Mouse (Mus musculus): ENCODE results near the gene Dscaml1. TPM values are rescaled to one million over a fixed set of nuclear protein-coding genes. Genes with fewer than 3 reads are reported as not detected.

Dscaml1 gene
- total RNA-seq, 2 experiments from 2014 or later, result not detected

DNA sequence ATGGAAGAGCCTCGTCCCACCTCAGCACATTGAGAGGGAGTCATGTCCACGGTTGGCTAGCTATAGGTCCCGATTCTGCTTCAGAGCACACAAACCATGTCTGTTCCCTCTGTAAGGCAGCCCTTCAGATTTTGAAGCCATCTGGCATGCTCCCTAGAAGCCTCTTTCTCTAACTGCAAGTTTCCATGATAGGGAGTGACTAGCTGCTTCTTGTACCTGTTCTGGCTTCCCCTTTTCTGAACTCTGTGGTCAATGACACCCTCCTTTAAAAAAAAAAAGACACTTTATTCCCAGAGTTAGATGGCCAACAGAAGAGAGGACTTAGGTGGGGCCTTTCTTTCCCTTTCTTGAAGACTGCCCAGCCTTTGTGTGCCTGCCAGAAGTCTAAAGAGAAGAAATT, 130.5 kb downstream of the Dscaml1 start:
- ATAC-seq (replicated peaks; ENCODE audit: poor library complexity), result peak; percentile 48

- no peak for ATAC-seq (replicated peaks; ENCODE audit: poor library complexity)
Measured at GRCm38 (mm10) chr9:45560987-45561386, 134.6 kb downstream of the Dscaml1 start.

GRCm38 (mm10) chr9:45566843-45567578, 140.6 kb downstream of the Dscaml1 start:
- ATAC-seq (replicated peaks; ENCODE audit: poor library complexity), result peak; percentile 86

- ATAC-seq (replicated peaks; ENCODE audit: poor library complexity), result no peak
Measured at GRCm38 (mm10) chr9:45569680-45570079, 143.3 kb downstream of the Dscaml1 start.

- ATAC-seq (replicated peaks; ENCODE audit: poor library complexity), result no peak
Measured at GRCm38 (mm10) chr9:45570346-45570745, 143.9 kb downstream of the Dscaml1 start.

DNA sequence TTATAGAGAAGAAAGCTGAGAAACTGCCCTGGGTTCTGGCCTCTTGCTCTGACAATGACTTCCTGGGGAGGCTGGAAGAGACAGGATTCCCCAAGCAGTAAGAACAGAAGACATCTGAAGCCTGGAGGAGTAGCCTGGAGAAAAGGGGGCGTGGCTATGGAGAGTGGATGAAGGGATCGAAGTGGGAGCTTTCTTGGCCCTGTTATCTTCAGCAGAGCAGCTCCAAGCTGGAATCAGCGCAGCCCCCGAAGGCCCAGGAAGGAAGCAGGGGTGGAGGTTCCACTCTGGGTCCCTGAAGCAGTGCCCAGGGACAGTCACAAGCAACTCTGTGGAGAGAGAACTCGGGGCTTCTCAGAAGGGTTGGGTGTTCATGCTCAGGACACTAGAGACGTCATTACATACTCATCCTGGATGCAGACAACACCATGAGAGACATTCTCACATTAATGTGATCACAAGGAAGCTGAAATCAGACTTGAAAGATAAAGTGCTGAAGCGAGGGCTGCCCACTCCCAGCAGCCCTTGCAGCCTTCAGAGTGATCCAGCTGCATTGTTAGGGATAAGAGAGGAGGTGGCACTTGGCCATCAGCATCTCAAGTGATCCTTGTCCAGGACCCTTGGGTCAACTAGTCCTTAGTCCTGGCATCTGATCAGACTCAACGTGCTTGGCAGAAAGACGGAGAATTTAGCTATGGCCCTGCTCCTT, 146.5 kb downstream of the Dscaml1 start:
- ATAC-seq (replicated peaks; ENCODE audit: poor library complexity), result no peak

DNA sequence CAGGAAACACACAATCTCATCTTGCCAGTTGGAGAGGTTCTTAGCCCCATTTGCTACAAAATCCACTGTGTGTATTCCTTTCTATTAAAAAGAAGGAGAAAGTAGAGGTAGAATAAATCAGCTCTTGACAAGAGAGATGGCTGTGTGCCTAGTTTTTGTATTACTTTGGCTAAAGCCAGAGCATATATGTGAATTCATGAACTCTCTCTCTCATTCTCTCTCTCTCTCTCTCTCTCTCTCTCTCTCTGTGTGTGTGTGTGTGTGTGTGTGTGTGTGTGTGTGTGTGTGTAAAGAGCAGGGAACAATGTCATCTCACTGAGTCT, 147.0 kb downstream of the Dscaml1 start:
- ATAC-seq (replicated peaks; ENCODE audit: poor library complexity), result no peak

- no peak for ATAC-seq (replicated peaks; ENCODE audit: poor library complexity)
Measured at GRCm38 (mm10) chr9:45574021-45574420, 147.6 kb downstream of the Dscaml1 start.

DNA sequence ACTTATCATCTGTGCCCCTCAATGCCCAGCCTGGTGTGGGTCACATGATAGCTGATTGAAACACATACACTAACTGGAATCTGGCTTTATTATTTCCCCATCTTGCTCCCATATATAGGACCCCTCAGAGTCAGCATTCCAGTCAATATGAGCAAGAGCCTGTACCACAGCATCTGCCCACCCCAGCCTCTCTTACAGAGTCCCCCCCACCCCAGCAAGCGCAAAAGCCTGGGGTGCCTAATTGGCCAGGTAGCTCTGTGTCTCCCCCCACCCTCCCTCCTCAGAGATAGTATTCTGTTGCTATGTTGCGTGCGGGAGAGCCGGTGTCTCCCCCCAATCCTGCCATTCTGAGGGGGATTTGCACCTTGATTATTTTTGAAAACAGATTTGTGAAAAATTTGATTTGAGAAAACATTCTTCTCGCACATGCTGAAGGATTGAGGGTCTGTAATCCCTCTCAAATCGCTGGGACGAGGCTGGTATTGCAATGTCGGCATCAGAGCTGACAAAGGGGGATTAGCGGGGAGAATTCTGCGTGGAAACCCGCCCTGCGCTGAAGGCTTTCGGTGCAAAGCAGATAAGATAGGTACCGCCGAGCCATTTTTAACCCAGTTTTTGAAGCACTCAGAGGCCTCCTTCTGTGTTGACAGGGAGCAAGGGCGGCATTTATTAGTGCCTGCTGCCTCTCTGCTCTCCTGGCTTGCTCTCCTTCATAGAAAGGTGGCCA, 153.8 kb downstream of the Dscaml1 start:
- no peak for ATAC-seq (replicated peaks; ENCODE audit: poor library complexity)

- no peak for ATAC-seq (replicated peaks; ENCODE audit: poor library complexity)
Measured at GRCm38 (mm10) chr9:45586475-45586874, 160.0 kb downstream of the Dscaml1 start.

DNA sequence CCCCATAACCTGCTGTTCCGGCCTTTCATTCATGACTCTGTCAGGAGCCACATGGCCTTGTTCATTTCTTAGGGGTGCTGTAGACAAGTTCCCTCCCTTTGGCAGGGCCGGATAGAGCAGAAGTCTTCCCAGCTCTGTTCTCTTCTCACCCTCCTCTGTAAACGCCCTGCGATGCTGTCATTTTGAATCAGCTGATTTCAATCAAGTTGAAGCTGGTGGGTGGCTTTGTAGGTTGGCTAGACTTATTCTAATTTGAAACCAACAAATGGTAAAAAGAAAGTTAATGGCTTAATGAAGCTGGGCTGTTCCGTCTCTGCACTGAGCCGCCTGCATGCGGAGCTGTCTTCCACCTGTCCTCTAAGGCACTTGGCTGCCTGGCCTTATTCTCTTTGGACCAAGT, 161.3 kb downstream of the Dscaml1 start:
- no peak for ATAC-seq (replicated peaks; ENCODE audit: poor library complexity)

DNA sequence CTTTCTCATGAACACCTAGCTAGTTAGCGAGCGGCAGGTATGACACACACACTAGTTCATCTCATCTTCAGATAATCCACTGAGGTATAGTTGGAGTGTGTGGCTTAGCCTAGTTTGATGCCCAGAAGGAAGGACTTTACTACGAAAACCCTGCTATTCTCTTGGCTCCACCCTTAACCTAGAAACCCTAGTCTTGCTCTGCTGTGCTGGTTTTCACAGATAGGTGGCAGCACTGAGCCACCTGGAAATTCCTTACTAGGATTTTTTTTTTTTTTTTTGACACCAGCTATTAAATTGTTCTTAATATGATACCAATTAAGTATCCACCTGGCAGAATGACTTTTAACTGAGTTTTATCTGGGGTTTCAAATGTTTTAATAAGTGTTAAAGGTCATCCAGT, 163.4 kb downstream of the Dscaml1 start:
- ATAC-seq (replicated peaks; ENCODE audit: poor library complexity), result peak; percentile 60

DNA sequence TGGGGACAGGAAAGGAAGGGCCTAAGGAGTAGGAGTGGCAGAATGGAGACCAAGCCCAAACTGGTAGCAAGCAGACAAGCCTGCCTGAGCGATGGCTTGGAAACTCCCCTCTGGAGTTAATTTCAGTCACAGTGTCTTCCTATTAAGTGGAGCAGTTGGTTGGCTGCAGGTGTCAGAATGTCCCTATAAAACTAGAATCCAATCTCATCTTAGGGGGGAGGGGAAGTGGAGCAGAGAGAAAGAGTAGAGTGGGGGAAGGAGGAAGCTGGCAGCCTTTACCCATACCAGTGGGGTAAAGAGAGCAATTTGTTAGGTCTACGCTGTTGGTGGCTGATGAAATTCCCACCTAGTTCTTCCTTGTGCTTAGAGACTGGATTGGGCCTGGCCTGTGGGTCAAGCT, 164.6 kb downstream of the Dscaml1 start:
- ATAC-seq (replicated peaks; ENCODE audit: poor library complexity), result no peak

GRCm38 (mm10) chr9:45592374-45592773, 165.9 kb downstream of the Dscaml1 start:
- ATAC-seq (replicated peaks; ENCODE audit: poor library complexity), result no peak

DNA sequence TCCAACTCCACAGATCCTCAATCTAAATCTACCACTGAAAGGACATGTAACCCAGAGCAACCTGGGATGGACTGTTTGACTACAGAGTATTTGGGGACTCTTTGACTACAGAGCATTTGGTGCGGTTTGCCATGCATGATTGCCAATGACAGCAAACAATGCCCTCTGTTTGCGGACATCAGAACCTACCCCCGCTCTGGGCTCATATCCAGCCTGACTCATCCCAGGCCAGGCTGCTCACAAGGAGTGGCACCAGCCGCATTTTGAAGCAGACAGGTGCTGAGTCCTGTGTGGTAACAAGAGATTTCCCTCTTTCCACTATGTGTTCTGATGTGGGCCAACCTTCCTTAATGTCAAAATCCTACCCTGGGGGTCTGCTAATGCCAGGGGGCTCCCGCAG, 171.7 kb downstream of the Dscaml1 start:
- ATAC-seq (replicated peaks; ENCODE audit: poor library complexity), result no peak

GRCm38 (mm10) chr9:45599377-45599776, 172.9 kb downstream of the Dscaml1 start:
- no peak for ATAC-seq (replicated peaks; ENCODE audit: poor library complexity)

GRCm38 (mm10) chr9:45607337-45607736, 180.9 kb downstream of the Dscaml1 start:
- no peak for ATAC-seq (replicated peaks; ENCODE audit: poor library complexity)

DNA sequence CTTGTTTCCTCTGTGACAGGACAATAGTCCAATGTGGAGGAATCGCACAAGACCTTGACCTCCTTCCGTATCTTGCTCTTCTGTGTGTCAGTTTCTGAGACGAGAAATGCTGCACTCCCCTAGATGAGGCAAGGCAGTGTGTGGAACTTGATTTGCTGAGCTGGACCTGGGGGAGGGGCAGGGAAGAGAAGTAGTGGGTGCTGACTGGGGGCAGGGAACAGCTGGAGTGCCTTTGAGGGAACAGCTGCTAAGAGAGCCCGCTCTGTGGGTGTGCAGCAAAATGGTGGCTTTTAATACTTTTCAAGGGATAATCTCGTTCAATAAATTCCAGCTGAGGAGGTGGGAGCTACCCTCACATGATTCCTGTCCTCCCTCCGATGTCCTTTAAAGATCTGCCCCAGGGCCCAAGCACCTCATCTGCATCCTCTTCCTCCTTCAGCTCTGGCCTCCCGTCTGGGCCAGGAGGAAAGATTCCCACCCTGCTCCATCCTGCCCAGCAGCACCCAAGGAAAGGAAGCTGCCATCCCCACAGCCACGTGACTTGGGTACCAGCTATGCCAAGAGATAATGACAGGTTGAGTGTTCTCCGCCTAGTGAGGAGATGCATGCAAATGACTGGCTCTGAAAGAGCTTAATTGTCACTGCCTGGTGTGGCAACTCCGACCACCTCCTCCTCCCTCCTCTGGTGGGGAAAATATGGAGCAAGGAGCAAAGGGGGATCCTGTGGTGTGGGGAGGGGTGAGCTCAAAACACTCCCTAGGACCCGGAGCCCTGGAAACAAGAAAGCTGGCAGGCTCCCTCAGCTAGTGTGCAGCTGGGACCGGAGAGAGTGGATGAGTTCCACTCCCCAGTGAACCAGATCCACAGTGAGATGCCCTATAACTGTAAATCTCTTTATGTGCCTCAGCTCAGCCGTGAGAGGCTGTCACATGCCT, 181.9 kb downstream of the Dscaml1 start:
- no peak for ATAC-seq (replicated peaks; ENCODE audit: poor library complexity)

GRCm38 (mm10) chr9:45610336-45611060, 184.1 kb downstream of the Dscaml1 start:
- ATAC-seq (replicated peaks; ENCODE audit: poor library complexity), result no peak

DNA sequence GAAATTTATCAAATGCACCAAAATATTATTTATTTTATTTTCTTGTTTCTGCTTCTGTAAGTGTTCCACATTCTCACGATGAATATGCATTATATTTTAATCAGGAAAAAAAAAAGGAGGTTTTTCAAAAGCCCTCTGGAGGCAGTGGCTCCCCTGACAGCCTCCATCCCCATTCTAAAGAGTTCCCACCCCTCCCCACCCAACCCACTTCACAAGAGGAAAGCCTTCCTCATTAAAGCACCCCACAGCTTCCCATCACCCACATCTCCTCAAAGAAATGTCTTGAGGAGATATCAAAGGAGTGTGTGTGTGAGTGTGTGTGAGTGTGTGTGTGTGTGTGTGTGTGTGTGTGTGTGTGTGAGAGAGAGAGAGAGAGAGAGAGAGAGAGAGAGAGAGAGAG, 188.2 kb downstream of the Dscaml1 start:
- ATAC-seq (replicated peaks; ENCODE audit: poor library complexity), result no peak
